Mouse (Mus musculus): ENCODE data around the gene Prss16.

The Prss16 gene

DNA sequence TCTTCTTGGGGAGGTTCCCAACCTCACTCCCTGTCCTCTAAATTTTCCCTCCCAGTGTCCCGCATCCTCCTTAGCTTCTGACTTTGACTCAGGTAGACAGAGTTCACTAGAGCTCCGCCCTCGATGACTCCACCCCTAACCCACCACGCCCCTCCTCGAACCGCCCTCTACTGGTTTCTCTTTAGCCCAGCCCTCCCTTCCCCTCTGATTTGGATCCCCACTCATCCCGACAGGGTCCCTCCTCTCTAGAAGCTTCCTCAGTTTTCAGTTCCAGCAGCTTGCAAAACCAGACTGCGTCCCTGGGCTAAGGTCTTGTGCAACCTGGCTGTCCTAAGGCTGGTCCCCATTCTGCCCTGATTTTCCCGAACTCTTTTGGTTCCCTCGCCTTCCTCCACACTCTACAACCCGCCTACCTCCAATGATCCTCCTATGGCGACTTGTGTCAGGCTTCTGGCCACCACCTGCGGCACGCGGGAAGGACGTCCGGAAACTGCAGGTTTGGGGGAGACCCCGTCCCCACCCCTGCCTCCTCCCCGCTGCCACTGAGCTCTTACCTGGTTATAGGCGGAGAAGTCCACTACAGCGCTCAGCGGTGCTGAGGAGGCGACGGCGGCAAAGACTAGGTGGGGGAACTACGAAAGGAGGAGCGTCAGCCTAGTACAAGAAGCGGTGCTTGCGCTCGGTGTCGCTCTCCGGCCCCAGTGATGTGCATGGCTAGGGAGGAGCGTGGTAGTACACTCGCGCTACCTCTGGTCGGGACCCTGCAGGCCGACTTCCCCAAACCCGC is 3.0 kb downstream of the Prss16 start:
- DNase-seq = peak; percentile 82

GRCm38 (mm10) chr13:22005605-22006333 is 3.8 kb downstream of the Prss16 start:
- DNase-seq = peak; percentile 76

- DNase-seq = no peak
Observed at GRCm38 (mm10) chr13:22001823-22002222, 7.7 kb downstream of the Prss16 start.

GRCm38 (mm10) chr13:22001346-22001745 is 8.2 kb downstream of the Prss16 start:
- DNase-seq = no peak

DNA sequence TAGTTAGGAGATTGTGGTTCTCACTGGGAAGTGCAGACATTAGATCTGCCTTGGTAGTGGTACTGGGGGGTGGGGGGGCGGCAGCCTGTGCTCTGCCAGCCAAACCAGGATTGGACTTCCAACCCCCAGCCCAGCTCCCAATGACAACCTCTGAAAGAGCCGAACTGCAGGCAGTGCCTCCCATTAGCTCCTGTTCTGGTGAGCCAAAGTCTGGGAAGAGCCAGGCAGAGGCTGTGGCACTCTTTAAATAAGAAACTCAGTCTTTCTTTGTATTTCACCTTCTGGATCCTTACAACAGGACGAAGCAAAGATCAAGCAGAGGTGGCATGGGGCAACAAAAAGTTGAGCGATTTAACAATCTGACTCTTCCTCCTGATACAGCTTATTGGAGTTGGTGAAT is 10.4 kb downstream of the Prss16 start:
- DNase-seq = no peak

GRCm38 (mm10) chr13:21998412-21998811 is 11.1 kb downstream of the Prss16 start:
- DNase-seq = no peak

DNA sequence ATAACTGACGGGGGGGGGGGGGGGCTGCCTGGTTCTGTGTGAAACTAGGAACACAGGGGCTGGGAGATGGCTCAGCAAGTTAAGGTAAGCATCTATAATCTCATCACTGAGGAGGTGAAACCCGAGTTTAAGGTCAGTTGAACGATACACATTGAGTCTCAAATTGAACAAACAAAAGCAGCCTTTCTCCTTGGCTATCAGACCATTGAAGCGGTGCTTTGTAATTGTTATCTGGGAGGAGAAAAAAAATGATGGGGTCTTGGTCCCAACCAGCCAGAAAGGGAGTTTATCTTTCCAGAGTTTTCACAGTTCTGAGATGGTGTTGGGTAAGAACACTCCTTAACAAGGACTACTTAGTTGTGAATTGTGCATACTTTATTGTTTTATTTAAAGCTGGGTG is 11.7 kb downstream of the Prss16 start:
- no peak for DNase-seq

DNA sequence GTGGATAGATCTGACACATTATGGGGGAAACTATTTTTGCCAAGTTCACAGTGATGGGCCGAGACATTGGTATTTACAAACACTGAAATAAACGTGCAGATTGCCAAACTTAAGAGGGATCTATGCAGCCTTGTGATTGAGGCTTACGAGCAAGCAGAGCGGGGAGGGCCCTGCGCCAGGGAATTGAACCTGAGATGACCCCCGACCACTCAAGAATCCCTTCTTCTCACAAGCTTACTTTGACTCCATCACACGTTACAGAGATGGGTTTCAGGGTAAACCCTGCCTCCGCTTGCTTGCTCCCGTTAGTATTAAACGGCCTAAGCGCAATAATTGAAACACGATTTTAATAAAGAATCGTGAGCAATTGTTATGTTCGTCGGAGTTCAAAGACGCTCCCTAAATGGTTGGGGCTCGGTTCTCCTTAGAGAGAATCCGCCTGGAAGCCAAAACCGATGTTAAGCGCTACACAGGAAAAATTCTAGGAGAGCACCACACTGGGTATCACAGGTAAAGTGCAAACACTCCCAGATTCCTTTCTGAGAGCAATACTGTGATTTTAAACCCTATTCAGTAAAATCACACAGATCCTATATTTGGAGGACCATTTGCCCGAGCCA is 12.2 kb downstream of the Prss16 start:
- no peak for DNase-seq

- no peak for DNase-seq
Observed at GRCm38 (mm10) chr13:21996840-21997185, 12.7 kb downstream of the Prss16 start.

DNA sequence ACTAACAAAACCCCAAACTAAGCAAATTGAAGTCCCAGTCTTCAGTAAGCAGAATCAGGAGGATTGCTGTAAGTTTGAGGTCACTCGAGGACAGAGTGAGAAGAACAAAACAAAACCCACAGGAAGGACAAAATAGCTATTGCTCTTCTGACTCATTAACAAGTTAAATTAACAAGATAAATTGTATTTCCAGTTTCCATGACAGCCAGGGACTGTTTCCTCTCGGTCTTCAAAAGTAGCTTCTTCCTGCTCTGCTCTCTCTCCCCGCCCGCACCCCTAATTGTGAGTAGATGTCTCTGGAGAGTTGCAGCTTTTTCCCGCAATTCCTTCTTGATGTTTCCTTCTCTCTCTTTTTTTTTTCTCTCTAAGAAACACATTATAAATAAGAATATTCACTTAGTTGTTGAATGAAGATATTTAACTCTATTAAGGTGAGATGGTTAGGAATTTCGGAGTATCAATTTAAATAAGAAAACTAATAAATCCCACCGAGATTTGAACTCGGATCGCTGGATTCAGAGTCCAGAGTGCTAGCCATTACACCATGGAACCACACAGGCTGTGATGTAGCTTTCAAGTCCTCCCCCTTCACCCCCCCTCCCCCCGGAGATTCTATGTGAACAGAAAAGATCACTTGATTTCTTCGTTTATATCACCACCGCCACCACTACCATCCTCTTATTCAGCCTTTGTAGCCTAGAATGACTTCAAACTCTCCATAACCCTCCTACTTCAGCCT is 13.3 kb downstream of the Prss16 start:
- DNase-seq = peak; percentile 79

- DNase-seq = peak; percentile 77
Observed at GRCm38 (mm10) chr13:21995331-21995914, 14.1 kb downstream of the Prss16 start.

GRCm38 (mm10) chr13:21994896-21995295 is 14.6 kb downstream of the Prss16 start:
- no peak for DNase-seq

- DNase-seq = peak; percentile 67
Observed at GRCm38 (mm10) chr13:21993957-21994738, 15.4 kb downstream of the Prss16 start.

DNA sequence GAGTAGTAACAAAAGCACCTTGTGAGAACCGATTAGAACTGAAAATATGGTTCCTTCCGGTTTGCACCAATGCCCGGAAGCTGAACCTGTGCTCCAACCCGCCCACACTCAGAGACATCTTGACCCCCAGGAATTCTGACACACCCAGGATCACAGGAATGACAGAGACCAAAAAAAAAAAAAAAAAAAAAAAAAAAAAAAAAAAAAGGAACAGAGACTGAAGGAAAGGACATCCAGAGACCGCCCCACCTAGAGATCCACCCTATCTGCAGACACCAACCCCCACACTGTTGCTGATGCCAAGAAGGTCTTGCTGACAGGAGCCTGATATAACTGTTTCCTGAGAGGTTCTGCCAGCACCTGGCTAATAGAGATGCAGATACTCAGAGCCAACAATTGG is 17.0 kb downstream of the Prss16 start:
- no peak for DNase-seq

- no peak for DNase-seq
Observed at GRCm38 (mm10) chr13:21984486-21984885, 25.1 kb downstream of the Prss16 start.

GRCm38 (mm10) chr13:21981803-21982193 is 27.7 kb downstream of the Prss16 start:
- no peak for DNase-seq

GRCm38 (mm10) chr13:21980981-21981802 is 28.4 kb downstream of the Prss16 start, which contains the start of gene Pom121l2:
TSS of gene Pom121l2 (plus strand) at chr13:21981194.
- DNase-seq = peak; percentile 67

DNA sequence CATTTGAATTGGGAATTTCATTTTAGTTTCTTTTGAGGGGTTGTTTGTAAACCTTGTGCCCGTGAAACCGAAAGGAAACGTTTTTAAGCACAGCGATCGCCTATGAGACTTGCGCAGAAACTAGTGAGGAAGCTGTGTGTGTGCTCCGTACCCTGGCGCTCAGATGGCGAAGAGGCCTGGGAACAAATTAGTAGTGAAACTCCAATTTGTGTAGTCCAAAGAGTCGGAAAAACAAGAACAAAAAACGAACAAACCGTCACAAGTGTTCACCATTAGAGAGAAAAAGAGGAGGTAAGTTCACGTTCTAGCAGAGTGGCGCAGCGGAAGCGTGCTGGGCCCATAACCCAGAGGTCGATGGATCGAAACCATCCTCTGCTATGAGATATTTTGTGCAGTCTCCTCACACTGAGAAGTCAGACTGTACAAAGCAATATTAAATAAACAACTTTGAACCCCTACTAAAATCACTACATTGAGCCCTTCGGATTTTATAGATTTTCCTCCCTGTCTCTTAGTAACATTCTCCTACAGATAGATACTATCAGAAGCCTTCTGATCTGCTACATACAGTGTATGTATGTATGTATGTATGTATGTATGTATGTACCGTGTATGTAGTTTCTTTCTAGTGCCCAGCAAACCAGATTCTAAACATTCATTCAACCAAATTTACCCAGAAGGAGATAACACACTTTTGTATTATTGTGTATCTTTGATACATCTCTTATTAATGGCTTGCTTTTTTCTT is 34.6 kb downstream of the Prss16 start:
- DNase-seq = peak; percentile 82

DNA sequence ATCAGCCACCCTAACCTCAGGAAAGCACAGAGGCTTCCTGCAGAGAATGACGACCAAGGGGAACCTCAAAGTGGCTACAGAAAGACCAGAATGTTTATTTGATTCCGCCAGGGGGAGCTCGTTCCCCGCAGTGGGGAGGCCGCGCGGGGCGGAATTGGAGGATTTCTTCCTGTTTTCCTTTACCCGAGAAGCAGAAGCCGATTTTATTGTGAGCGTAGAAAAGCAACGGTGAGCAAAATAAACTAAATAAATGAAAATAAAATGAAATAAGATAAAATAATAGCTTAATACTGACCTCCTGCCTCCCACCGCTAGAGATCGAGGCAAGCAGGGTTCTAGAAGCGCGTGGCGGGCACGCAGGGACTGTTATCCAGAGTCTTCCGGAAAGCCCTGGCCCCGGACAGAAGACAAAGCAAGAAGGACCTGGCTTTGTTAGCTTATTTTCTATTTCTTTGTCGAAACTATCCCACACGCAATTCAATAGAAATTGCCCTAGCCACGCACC is 35.3 kb downstream of the Prss16 start:
- peak; percentile 92 for DNase-seq

DNA sequence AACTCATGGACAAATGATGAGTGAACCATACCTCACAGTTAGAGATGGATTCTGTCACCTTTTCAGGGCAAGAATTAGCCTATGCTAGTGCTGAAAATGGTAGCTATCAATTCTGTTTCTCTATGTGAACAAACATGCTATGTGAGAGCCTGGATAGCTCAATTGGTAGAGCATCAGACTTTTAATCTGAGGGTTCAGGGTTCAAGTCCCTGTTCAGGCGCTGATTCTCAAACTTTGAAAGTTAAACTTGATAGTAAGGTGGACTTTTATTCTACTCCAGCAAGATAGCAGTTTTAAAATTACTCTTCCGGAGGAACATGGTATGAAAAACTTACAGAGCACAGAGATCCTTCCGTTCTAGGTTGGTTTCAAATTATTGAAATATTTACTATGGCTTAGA is 37.9 kb downstream of the Prss16 start:
- DNase-seq = no peak

Data from embryo, embryonic 11 days (tissue).